Mouse (Mus musculus): ENCODE data around the gene Foxj2. TPM values are rescaled to one million over a fixed set of nuclear protein-coding genes. Genes with fewer than 3 reads are reported as not detected.

The Foxj2 gene
- polyA plus RNA-seq, 1 experiment from 2014 or later, result 5.5 TPM

DNA sequence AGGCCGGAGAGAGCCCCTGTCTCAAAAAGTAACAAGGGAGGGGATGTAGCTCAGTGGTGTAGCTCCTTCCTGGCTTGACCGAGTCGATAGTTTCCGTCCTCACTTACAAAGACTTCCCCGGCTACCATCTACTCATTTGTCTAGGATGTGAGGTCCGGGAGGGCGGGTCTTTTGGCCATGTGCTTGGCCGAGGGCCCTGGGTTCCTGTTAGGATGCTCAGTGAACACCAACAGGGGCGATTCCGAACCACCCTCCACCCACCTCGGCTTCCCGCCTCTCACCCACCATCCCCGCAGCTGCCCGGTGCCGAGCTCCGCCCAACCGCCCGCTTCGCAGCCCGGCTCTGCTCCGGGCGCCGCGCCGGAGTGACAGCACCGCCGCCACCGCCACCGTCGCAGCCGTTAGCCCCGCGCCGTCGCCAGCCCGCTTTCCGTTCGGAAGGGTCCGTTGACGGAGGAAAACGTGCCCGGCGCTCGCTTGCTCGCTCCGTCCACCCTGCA lies 18.4 kb upstream of the Foxj2 start, which contains the start of gene Slc2a3:
Gene Slc2a3 (minus strand): TSS at position 340 of the 500 bp plus-strand sequence.
- no peaks in the 10 kb centered on the region for H3K9me3 ChIP-seq (replicated peaks; ENCODE audit: low read length)
- H3K4me2 ChIP-seq (ENCODE audit: low read length), result peak within 1 kb of the TSS; percentile 97
- H3K27me3 ChIP-seq (ENCODE audit: insufficient read depth, low read length), result no peaks in the 10 kb centered on the region
- peaks cover 8% of the 10 kb centered on the region; the same call in 1 of the 2 replicates for H3K4me1 ChIP-seq (replicated peaks; ENCODE audit: insufficient read depth, low read length)
- no peak for TF ChIP-seq CTCF (IDR thresholded peaks at IDR 0.05; ENCODE audit: low read depth)
- H3K36me3 ChIP-seq (ENCODE audit: insufficient read depth, low read length), result no peaks in the 10 kb centered on the region
- ATAC-seq (replicated peaks; ENCODE audit: low FRiP score, low read depth) (peak; percentile 62; the same call in 1 of the 2 replicates), DNase-seq (ENCODE audit: low spot score) (peak; percentile 65)
- H3K9ac ChIP-seq (ENCODE audit: low read depth, low read length), result peak within 1 kb of the TSS; percentile 58
- no peak within 1 kb of the TSS for H3K27ac ChIP-seq
- H3K4me3 ChIP-seq (replicated peaks; ENCODE audit: low read depth, low read length), result peak within 1 kb of the TSS; percentile 47
- WGBS, result under 1% methylated on average over 46 of the region's 46 CpGs

DNA sequence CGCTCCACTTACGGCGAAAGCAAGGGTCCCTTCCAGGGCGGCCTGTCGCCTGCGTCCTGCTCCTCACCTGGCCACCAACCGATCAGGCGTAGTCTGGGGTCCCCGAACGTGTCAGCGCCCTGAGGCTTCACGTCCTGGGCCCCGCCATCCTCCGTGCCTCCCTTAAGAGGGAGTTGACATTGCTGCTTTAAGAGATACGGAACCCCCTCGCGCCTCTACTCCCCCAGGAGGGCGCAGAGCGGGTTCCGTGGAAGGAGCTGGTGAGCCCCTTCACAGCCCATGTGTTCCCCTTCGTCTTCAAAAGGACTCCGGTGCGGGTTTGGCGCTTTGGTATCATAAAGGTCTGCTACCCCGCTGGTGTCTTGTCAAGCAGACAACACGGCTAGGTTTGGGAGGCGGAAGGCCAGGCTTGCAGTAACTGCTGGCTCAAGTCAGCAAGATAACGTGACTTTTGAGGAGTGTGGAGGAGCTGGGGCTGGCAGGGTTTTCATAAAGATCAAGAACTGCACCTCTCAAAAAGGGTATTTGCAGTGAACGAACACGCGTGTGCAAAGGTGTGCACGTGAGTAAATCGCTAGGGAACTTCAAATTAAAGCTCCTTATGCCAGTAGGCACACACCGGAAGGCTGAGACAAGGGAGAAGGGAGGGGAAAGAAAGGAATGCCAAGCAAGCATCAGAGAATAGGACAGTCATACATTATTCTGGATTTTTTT lies 17.8 kb upstream of the Foxj2 start:
- DNase-seq (ENCODE audit: low spot score) (peak; percentile 51), ATAC-seq (replicated peaks; ENCODE audit: low FRiP score, low read depth) (peak; percentile 58; the same call in 1 of the 2 replicates)
- no peak for TF ChIP-seq CTCF (IDR thresholded peaks at IDR 0.05; ENCODE audit: low read depth)
- H3K4me1 ChIP-seq (replicated peaks; ENCODE audit: insufficient read depth, low read length), result peaks cover 8% of the 10 kb centered on the region; the same call in 1 of the 2 replicates
- peak overlapping the region; percentile 58 for H3K9ac ChIP-seq (ENCODE audit: low read depth, low read length)
- no peaks in the 10 kb centered on the region for H3K9me3 ChIP-seq (replicated peaks; ENCODE audit: low read length)
- no peak overlapping the region for H3K27ac ChIP-seq
- 3% methylated on average over 34 of the region's 34 CpGs for WGBS
- no peaks in the 10 kb centered on the region for H3K36me3 ChIP-seq (ENCODE audit: insufficient read depth, low read length)
- peak overlapping the region; percentile 47 for H3K4me3 ChIP-seq (replicated peaks; ENCODE audit: low read depth, low read length)
- H3K27me3 ChIP-seq (ENCODE audit: insufficient read depth, low read length), result no peaks in the 10 kb centered on the region
- H3K4me2 ChIP-seq (ENCODE audit: low read length), result peak overlapping the region; percentile 97

DNA sequence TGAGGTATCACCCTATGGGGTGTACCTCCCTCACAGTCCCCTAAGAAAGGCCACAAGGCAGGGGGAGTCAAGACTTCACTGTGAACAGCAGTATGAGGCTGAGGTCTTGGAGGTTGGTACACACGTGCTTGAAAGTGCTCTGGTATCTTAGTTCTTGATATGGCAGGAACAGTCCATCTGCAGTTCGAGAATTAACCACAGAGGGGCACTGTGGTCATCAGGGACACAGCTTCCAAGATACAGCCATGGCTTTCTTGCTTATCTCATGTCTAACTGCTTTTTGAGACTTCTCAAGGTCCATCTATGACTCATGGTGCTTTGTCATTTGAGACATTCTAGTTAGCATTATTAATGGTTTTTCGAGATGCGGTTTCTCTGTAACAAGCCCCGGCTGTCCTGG lies 15.3 kb upstream of the Foxj2 start:
- Histone ChIP-seq H3K27ac (no peak overlapping the region), H3K4me3 (replicated peaks; ENCODE audit: low read depth, low read length) (no peak overlapping the region), H3K4me1 (replicated peaks; ENCODE audit: insufficient read depth, low read length) (peaks cover 8% of the 10 kb centered on the region; the same call in 1 of the 2 replicates), H3K9me3 (replicated peaks; ENCODE audit: low read length) (no peaks in the 10 kb centered on the region), H3K9ac (ENCODE audit: low read depth, low read length) (no peak overlapping the region), H3K27me3 (ENCODE audit: insufficient read depth, low read length) (no peaks in the 10 kb centered on the region), H3K36me3 (ENCODE audit: insufficient read depth, low read length) (no peaks in the 10 kb centered on the region), H3K4me2 (ENCODE audit: low read length) (no peak overlapping the region)
- 21% methylated on average over 5 of the region's 5 CpGs for WGBS
- DNase-seq (ENCODE audit: low spot score) (peak; percentile 86), ATAC-seq (replicated peaks; ENCODE audit: low FRiP score, low read depth) (0 out of 2 replicates have a peak, but pooled peaks have one; percentile 26)
- TF ChIP-seq CTCF (IDR thresholded peaks at IDR 0.05; ENCODE audit: low read depth), result peak; percentile 88

DNA sequence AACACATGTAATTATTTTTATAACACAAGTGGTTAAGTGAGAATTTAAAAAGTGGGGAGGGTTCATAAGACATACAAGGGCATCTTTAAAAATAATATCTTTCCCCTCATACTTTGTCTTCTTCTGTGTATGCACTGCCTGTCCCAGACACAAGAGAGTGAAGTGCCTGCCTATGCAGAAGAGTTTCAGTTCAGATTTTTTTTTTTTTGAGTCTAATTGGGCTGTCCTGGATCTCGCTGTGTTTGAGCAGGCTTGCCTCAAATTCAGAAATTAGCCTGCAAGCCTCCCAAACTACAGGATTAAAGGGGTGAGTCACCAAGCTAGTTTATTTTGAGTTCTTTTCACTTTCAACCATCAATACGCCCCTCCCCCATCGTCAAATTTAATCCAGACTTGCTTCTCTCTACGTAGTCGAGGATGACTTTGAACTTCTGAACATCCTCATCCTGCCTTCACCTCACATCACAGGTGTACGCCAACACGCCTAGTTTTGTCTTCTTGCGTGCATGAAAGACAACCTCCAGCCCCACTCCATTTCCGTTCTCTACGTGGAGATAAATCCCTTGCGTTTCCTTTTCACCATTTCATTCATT lies 9.6 kb upstream of the Foxj2 start:
- Histone ChIP-seq H3K4me2 (ENCODE audit: low read length) (peak overlapping the region; percentile 53), H3K36me3 (ENCODE audit: insufficient read depth, low read length) (no peaks in the 10 kb centered on the region), H3K27ac (peak overlapping the region; percentile 100), H3K27me3 (ENCODE audit: insufficient read depth, low read length) (no peaks in the 10 kb centered on the region), H3K9me3 (replicated peaks; ENCODE audit: low read length) (no peaks in the 10 kb centered on the region), H3K4me3 (replicated peaks; ENCODE audit: low read depth, low read length) (peak overlapping the region; percentile 71), H3K9ac (ENCODE audit: low read depth, low read length) (peak overlapping the region; percentile 31; the same call in 1 of the 2 replicates), H3K4me1 (replicated peaks; ENCODE audit: insufficient read depth, low read length) (no peaks in the 10 kb centered on the region)
- WGBS, result 2% methylated on average over 11 of the region's 11 CpGs
- ATAC-seq (replicated peaks; ENCODE audit: low FRiP score, low read depth) (no peak), DNase-seq (ENCODE audit: low spot score) (no peak)
- TF ChIP-seq CTCF (IDR thresholded peaks at IDR 0.05; ENCODE audit: low read depth), result no peak

DNA sequence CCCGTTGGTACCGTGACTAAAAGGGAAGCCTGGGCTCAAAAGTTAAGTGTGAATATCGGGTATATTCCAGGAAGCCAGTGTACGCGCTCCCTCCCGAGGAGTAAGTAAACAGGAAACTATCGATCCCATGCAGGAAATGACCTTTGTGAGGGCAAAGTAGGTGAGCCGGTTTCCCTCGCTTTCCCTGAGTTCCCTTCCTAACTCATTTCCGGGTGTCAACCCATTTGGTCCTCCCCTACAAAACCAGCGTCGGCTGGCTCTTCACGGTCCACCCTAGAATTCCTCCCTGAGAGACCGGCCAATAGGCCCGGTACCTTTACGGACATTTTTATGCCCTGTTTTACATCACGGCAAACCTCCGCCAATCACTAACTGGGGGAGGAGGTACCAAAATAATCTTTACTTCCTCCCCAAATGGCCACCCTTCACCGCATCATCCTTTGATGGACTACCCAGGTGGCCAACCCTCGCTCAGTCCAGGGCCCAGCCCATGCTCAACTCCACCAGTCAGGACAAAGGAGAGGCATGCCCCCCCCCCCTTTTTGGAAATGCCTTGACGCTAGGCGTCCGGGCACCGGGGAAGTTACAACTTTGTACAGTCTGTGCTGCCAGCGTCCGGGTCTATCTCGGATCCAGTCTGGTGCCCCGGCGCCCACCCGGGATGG lies 9.0 kb upstream of the Foxj2 start:
- peak overlapping the region; percentile 100 for H3K27ac ChIP-seq
- no peaks in the 10 kb centered on the region for H3K27me3 ChIP-seq (ENCODE audit: insufficient read depth, low read length)
- no peaks in the 10 kb centered on the region for H3K9me3 ChIP-seq (replicated peaks; ENCODE audit: low read length)
- ATAC-seq (replicated peaks; ENCODE audit: low FRiP score, low read depth) (peak; percentile 100), DNase-seq (ENCODE audit: low spot score) (peak; percentile 99)
- peak overlapping the region; percentile 71 for H3K4me3 ChIP-seq (replicated peaks; ENCODE audit: low read depth, low read length)
- H3K4me1 ChIP-seq (replicated peaks; ENCODE audit: insufficient read depth, low read length), result no peaks in the 10 kb centered on the region
- H3K4me2 ChIP-seq (ENCODE audit: low read length), result peak overlapping the region; percentile 53
- peak overlapping the region; percentile 80 for H3K9ac ChIP-seq (ENCODE audit: low read depth, low read length)
- under 1% methylated on average over 30 of the region's 30 CpGs for WGBS
- no peaks in the 10 kb centered on the region for H3K36me3 ChIP-seq (ENCODE audit: insufficient read depth, low read length)
- no peak for TF ChIP-seq CTCF (IDR thresholded peaks at IDR 0.05; ENCODE audit: low read depth)

DNA sequence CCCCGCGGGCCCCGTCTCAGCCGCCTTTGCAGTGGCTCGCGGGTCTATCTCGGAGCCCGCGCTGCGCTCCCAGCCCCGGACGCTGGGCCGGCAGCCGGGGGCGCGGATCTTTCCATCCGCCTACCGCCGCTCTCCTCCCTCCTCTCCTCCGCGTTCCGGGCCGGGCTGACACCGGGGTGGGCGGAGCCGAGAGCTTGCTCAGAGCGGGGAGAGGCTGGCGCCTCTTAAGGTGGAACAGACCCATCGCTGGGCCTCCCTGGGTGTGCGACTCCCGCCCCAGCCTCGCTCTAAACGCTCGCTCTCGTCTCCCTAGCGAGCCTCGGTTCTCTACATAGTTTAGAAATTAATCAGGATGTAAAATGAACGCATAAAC lies 8.4 kb upstream of the Foxj2 start:
- Histone ChIP-seq H3K27me3 (ENCODE audit: insufficient read depth, low read length) (no peaks in the 10 kb centered on the region), H3K4me3 (replicated peaks; ENCODE audit: low read depth, low read length) (peak overlapping the region; percentile 71), H3K4me1 (replicated peaks; ENCODE audit: insufficient read depth, low read length) (no peaks in the 10 kb centered on the region), H3K9ac (ENCODE audit: low read depth, low read length) (peak overlapping the region; percentile 80), H3K36me3 (ENCODE audit: insufficient read depth, low read length) (no peaks in the 10 kb centered on the region), H3K9me3 (replicated peaks; ENCODE audit: low read length) (no peaks in the 10 kb centered on the region), H3K4me2 (ENCODE audit: low read length) (peak overlapping the region; percentile 53), H3K27ac (peak overlapping the region; percentile 100)
- peak; percentile 97 for DNase-seq (ENCODE audit: low spot score)
- WGBS, result 0% methylated on average over 38 of the region's 38 CpGs
- peak; percentile 95 for ATAC-seq (replicated peaks; ENCODE audit: low FRiP score, low read depth)
- TF ChIP-seq CTCF (IDR thresholded peaks at IDR 0.05; ENCODE audit: low read depth), result peak; percentile 30; the same call in 1 of the 2 replicates

Data from kidney, postnatal 0 days (tissue).